Mouse (Mus musculus) MEL (cell line): ENCODE results near the gene Slc20a1.
A peak's percentile ranks its signal among the peaks of the same experiment; 100 is the strongest.

Experiments
- CHD2 ChIP-seq: IDR thresholded peaks from 2 replicates; pipeline ENCODE4 v1.6.1; 2011; ENCODE audit warnings: low read length, improper control_type of control experiment
- CTCF ChIP-seq, 3 experiments: IDR thresholded peaks in 2 of 3; conservative IDR thresholded peaks in 1 of 3; 2 replicates each; pipeline ENCODE4 v1.5.1; 2011 to 2012; ENCODE audit warnings: low read length in 3 of 3, low read depth in 2 of 3, mild to moderate bottlenecking in 2 of 3, improper control_type of control experiment in 1 of 3, inconsistent platforms in 1 of 3, mixed read lengths in 1 of 3, moderate library complexity in 1 of 3; ENCODE audit not compliant: control insufficient read depth in 1 of 3, insufficient read depth in 1 of 3, poor library complexity in 1 of 3, severe bottlenecking in 1 of 3
- ELF1 ChIP-seq: IDR thresholded peaks from 2 replicates; pipeline ENCODE4 v1.6.1; 2014; ENCODE audit warnings: low read depth, mild to moderate bottlenecking, inconsistent platforms, low read length, improper control_type of control experiment, moderate library complexity
- EP300 ChIP-seq, 2 experiments: IDR thresholded peaks; 2 replicates each; pipeline ENCODE4 v1.6.1; 2011; ENCODE audit warnings: improper control_type of control experiment in 2 of 2, low read length in 2 of 2, low read depth in 1 of 2, mild to moderate bottlenecking in 1 of 2
- GABPA ChIP-seq: IDR thresholded peaks from 2 replicates; pipeline ENCODE4 v1.6.1; 2012; ENCODE audit warnings: low read depth, mild to moderate bottlenecking, inconsistent platforms, low read length, improper control_type of control experiment, moderate library complexity
- GATA1 ChIP-seq: IDR thresholded peaks from 2 replicates; pipeline ENCODE4 v1.6.1; 2011; ENCODE audit warnings: low read depth, low read length, improper control_type of control experiment
- MAX ChIP-seq: IDR thresholded peaks from 2 replicates; pipeline ENCODE4 v1.6.1; 2011; ENCODE audit warnings: low read length, improper control_type of control experiment
- MAZ ChIP-seq: IDR thresholded peaks from 2 replicates; pipeline ENCODE4 v1.6.1; 2012; ENCODE audit warnings: low read depth, mild to moderate bottlenecking, inconsistent platforms, low read length, improper control_type of control experiment
- MXI1 ChIP-seq: IDR thresholded peaks from 2 replicates; pipeline ENCODE4 v1.6.1; 2011; ENCODE audit warnings: mild to moderate bottlenecking, low read depth, low read length, improper control_type of control experiment
- SMC3 ChIP-seq: IDR thresholded peaks from 2 replicates; pipeline ENCODE4 v1.6.1; 2011; ENCODE audit warnings: low read depth, low read length, improper control_type of control experiment
- TCF12 ChIP-seq: IDR thresholded peaks from 2 replicates; pipeline ENCODE4 v1.6.1; 2014; ENCODE audit warnings: low read depth, mild to moderate bottlenecking, inconsistent platforms, low read length, improper control_type of control experiment, moderate library complexity

DNA sequence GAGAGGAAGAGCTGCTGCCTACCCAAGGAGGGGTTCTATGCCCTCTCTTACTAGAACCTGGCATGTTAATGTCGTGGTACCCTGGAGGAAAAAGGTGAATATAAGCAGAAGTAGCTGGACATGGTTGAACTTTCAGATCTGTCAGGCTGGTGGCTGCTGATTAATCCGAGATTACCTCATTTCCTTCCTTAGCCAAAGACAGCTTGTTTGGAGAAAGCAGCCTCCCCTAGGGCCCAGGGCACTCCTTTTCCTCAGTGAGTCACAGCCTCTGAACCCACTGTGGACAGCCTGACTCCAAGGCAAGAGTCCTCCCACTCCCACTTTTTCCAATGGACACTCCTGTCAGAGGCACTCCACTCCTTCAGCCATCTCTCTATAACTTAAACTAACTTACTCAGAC, 22.9 kb upstream of the Slc20a1 start:
- TF ChIP-seq EP300 (IDR thresholded peaks at IDR 0.05; ENCODE audit: low read depth in 1 of 2, low read length in 2 of 2) = 0 out of 4 replicates have a peak, but pooled peaks of 1 of the 2 experiments have one; percentile 27
- TF ChIP-seq CTCF (IDR thresholded peaks at IDR 0.05 in 2 of 3, conservative IDR thresholded peaks at IDR 0.05 in 1 of 3; ENCODE audit: control insufficient read depth in 1 of 3, insufficient read depth in 1 of 3, low read depth in 2 of 3, low read length in 3 of 3, poor library complexity in 1 of 3, severe bottlenecking in 1 of 3) = no peak
- no peak for TF ChIP-seq GATA1
- no peak for TF ChIP-seq ELF1
- TF ChIP-seq CHD2 = no peak
- no peak for TF ChIP-seq GABPA
- TF ChIP-seq TCF12 = no peak
- TF ChIP-seq MAX = no peak
- no peak for TF ChIP-seq MXI1
- TF ChIP-seq MAZ = no peak
- TF ChIP-seq SMC3 = no peak
